Mouse (Mus musculus) hindbrain, postnatal 0 days (tissue): Measurements from ENCODE around the gene Tmem186. TPM values are rescaled to one million over a fixed set of nuclear protein-coding genes. Genes with fewer than 3 reads are reported as not detected.

ENCODE experiments used
- ATAC-seq: fragments of 200-750 bp; cut with Nextera tagmentation; 2 replicates; pipeline ENCODE4 v1.8.0; 2017; ENCODE audit warnings: mild to moderate bottlenecking, moderate TSS enrichment, moderate library complexity
- DNase-seq: peaks from one replicate; pipeline ENCODE4 v3.0.0-alpha.2; 2015; ENCODE audit warnings: low spot score
- H3K27ac ChIP-seq: fragments of 300-500 bp; sonication (generic); 2 replicates; pipeline ENCODE4 v1.5.1; 2014; ENCODE audit warnings: mild to moderate bottlenecking
- H3K27me3 ChIP-seq: fragments of 300-500 bp; sonication (generic); 2 replicates; pipeline ENCODE4 v1.6.1; 2014; ENCODE audit warnings: low read length, mixed read lengths; ENCODE audit not compliant: insufficient read depth
- H3K36me3 ChIP-seq: fragments of 300-500 bp; sonication (generic); 2 replicates; pipeline ENCODE4 v1.6.1; 2014; ENCODE audit warnings: low read length, mixed read lengths; ENCODE audit not compliant: insufficient read depth
- H3K4me1 ChIP-seq: fragments of 300-500 bp; sonication (generic); 2 replicates; pipeline ENCODE4 v1.6.1; 2014; ENCODE audit warnings: antibody characterized with exemption, low read length, mixed read lengths; ENCODE audit not compliant: insufficient read depth
- H3K4me2 ChIP-seq: fragments of 300-500 bp; sonication (generic); 2 replicates; pipeline ENCODE4 v1.6.1; 2014; ENCODE audit warnings: low read depth, mild to moderate bottlenecking, low read length, moderate library complexity, mixed read lengths
- H3K4me3 ChIP-seq: fragments of 300-500 bp; sonication (generic); 2 replicates; pipeline ENCODE4 v1.5.1; 2014; ENCODE audit warnings: low read length
- H3K9ac ChIP-seq: fragments of 300-500 bp; sonication (generic); replicated peaks from 2 replicates; pipeline ENCODE4 v1.6.1; 2014; ENCODE audit warnings: mild to moderate bottlenecking, low read length, moderate library complexity, mixed read lengths
- H3K9me3 ChIP-seq: fragments of 300-500 bp; sonication (generic); 2 replicates; pipeline ENCODE4 v1.6.1; 2016; ENCODE audit warnings: low read length, mixed read lengths
- CTCF ChIP-seq: IDR thresholded peaks from 2 replicates; pipeline ENCODE4 v1.5.1; 2016; ENCODE audit warnings: antibody characterized with exemption, control low read depth, low read depth
- WGBS: fragments of 180-500 bp; shearing (Covaris S2); extraction: QIAGEN DNeasy Blood & Tissue Kit; methylation state at CpG from one replicate; pipeline ENCODE4 v1.1.7; 2014; 5-methylcytosine and 5-hydroxymethylcytosine counted together
- polyA plus RNA-seq: library from polyadenylated mRNA; unstranded; fragments of >200 nt; fragmentation: Nextera tagmentation; extraction: Ambion mirVana; gene quantifications from 2 replicates; pipeline ENCODE4 v1.2.1, GENCODE M21; 2015
- total RNA-seq: library from RNA; depleted of rRNA; stranded (reverse); fragments of >200 nt; gene quantifications from 2 replicates; pipeline ENCODE4 v1.2.3, GENCODE M21; 2014

The Tmem186 gene
- total and polyA plus RNA-seq, 2 experiments from 2014 or later, result 15.7 to 19.1 TPM

DNA sequence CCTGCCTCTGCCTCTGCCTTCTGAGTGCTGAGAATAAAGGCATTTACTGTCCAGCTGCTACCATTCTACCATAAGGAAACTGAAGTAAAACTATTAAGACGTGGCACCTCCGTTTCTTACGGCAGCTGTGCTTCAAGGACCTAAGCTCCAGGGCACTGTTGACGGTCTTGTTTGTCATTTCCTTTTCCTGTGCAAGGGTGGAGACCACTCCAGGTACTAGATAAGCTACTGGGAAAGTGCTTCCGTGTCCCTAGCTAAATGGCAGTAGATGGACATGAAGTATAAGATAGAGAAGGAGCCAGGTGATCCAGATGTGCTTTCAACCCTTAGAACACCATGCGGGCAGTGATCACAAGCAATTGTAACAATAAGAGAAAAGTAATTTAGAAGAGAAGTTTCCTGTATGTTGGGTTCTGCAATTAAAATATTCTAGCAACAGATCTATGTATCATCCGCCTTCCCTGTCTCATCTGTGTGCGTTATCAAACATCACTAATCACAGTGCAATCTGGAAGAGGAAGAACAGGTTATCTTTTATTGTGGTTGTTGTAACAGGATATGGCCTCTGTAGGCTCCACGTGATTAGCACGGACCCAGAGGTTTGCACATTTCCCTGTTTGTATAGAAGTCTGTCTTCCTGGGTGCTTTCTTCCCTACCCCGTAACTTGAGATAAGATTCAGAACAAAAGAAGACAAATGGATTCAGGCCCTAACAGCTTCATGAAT, 2.1 kb upstream of the Tmem186 start:
- WGBS, result 91% methylated on average over 11 of the region's 11 CpGs
- Histone ChIP-seq H3K27ac (no peak overlapping the region), H3K27me3 (no peaks in the 10 kb centered on the region), H3K9me3 (no peaks in the 10 kb centered on the region), H3K36me3 (peaks cover 24% of the 10 kb centered on the region), H3K4me2 (no peak overlapping the region), H3K4me1 (peaks cover 15% of the 10 kb centered on the region), H3K4me3 (no peak overlapping the region), H3K9ac (no peak overlapping the region)
- ATAC-seq (no peak), DNase-seq (no peak)
- TF ChIP-seq CTCF, result no peak

DNA sequence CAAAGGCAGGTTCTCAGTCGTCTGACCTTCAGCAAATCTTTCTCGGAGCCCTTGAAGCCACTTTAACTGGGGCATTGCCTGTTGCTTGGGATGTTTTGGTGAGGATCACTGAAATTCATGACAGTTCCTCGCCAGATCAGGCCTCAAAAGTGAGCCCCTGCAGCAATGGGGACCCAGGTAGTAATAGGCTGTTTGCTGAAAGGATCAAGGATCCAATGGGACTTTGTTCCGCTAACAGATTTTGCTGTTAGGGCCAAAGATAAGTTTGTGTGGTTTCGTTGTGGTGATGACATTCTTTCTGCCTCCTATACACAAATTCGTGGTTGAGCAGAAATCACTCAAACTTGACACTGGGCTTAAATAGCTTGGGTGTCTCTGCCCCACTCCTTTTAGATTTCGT, 619 bp upstream of the Tmem186 start:
- H3K4me1 ChIP-seq, result peaks cover 15% of the 10 kb centered on the region
- peak overlapping the region; percentile 92 for H3K4me2 ChIP-seq
- no peak for DNase-seq
- no peaks in the 10 kb centered on the region for H3K27me3 ChIP-seq
- peak overlapping the region; percentile 73 for H3K4me3 ChIP-seq
- no peaks in the 10 kb centered on the region for H3K9me3 ChIP-seq
- no peak for TF ChIP-seq CTCF
- H3K9ac ChIP-seq, result peak overlapping the region; percentile 59
- no peak for ATAC-seq
- H3K36me3 ChIP-seq, result peaks cover 11% of the 10 kb centered on the region
- H3K27ac ChIP-seq, result peak overlapping the region; percentile 88
- WGBS, result 49% methylated on average over 7 of the region's 7 CpGs

DNA sequence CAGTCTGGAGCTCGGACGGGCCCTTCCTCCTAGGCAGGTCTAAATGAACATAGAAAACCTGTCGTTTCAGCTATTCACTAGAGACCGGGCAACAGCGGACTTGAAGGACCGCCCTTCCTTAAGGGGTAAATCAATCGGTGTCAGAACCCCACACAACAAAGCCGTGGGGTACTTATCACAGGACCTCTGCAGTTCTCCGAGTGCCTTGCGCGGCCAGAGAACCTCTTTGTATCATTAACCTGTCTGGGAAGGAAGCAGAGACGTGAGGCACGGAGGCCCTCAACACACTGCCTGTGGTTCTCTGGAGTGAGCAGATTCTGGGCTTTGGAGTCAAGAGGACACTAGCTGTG, 670 bp downstream of the Tmem186 start:
- peaks cover 15% of the 10 kb centered on the region for H3K4me1 ChIP-seq
- peak overlapping the region; percentile 88 for H3K27ac ChIP-seq
- TF ChIP-seq CTCF, result no peak
- H3K36me3 ChIP-seq, result peaks cover 5% of the 10 kb centered on the region; the same call in 1 of the 2 replicates
- H3K4me3 ChIP-seq, result peak overlapping the region; percentile 73
- 2% methylated on average over 13 of the region's 13 CpGs for WGBS
- H3K27me3 ChIP-seq, result no peaks in the 10 kb centered on the region
- ATAC-seq (no peak), DNase-seq (no peak)
- no peaks in the 10 kb centered on the region for H3K9me3 ChIP-seq
- peak overlapping the region; percentile 92 for H3K4me2 ChIP-seq
- H3K9ac ChIP-seq, result peak overlapping the region; percentile 59

DNA sequence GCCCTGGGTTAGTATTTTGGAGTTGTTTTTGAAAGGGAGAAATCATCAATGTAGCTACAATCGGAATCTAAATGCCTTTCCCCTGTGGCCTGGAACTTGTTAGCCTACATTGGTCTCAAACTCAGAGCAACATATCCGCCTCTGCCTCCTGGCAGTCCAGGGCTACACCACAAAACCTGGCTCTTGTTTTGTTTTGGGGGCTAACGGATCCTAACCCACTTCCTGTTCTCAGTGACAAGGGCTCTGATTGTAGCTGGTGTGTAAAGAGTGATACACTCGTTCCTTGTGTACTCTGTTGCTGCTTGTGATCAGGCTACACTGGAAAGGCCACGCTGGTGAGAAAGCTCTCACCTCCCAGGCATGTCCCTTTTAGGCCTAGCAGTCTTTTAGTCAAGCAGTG, 6.1 kb downstream of the Tmem186 start:
- Histone ChIP-seq H3K36me3 (peaks cover 5% of the 10 kb centered on the region; the same call in 1 of the 2 replicates), H3K9me3 (no peaks in the 10 kb centered on the region), H3K27me3 (no peaks in the 10 kb centered on the region), H3K4me3 (no peak overlapping the region), H3K9ac (no peak overlapping the region), H3K4me1 (peaks cover 6% of the 10 kb centered on the region), H3K27ac (no peak overlapping the region), H3K4me2 (no peak overlapping the region)
- ATAC-seq (no peak), DNase-seq (no peak)
- no peak for TF ChIP-seq CTCF
- whole genome bisulfite sequencing, result 90% methylated on average over 5 of the region's 5 CpGs

DNA sequence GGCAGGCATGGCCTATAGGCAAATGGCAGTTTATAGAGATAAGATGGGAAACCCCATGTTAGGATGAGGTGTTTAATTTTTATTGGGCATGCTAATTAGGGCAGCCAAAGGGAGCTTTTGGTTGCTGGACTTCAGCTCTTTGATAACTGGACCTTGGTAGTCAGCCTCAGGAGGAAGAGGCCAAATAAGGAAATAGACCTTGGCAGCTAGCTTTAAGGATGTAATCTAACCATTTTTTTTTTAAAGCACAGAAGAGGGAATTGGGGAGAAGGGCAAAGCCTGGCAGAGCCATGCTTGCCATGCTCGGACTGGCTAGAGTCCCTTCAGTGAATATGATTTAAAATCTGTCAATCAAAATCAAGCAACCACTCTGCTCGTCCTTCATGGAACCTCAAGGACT, 7.1 kb downstream of the Tmem186 start:
- Histone ChIP-seq H3K4me1 (no peaks in the 10 kb centered on the region), H3K27ac (no peak overlapping the region), H3K4me2 (no peak overlapping the region), H3K36me3 (no peaks in the 10 kb centered on the region; the same call in 1 of the 2 replicates), H3K27me3 (no peaks in the 10 kb centered on the region), H3K9ac (no peak overlapping the region), H3K4me3 (no peak overlapping the region), H3K9me3 (no peaks in the 10 kb centered on the region)
- TF ChIP-seq CTCF, result no peak
- ATAC-seq, result no peak
- 74% methylated on average over 2 of the region's 2 CpGs for WGBS
- no peak for DNase-seq

DNA sequence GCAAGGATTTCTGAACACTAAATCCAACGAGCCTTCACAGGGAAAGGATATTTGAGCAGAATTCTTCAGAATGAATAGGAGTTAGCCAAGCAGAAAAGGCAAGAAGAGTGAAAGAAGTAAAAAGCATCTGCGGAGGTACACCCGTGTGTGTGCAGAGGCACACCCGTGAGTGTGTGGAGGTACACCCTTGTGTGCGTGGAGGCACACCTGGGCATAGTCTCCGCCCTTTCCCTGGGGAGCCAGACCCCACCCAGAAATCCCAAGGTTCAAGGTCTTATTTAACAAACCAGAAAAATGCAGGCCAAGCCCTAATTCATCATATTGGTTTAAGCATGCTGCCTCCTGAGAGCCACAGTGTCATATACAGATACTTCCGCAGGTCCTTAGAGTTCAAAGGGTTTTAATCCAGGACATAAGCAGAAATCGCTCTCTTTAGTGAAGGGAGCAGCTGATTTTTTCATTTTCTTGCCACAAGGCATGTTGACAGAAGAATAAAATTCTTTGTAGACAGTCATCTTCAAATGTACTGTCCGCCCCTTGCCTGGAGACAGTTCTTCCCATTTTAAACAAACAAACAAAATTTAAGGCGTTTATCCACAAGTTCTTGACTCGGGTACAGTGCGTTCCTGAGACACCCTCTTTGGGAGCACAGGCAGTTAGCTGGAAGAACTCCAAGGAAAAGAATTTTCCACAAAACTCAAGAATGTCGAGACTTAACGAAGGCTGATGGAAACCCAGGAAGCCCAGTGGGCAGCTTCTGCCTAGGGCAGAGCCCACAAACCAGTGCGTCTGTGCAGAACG, 17.0 kb downstream of the Tmem186 start:
- no peak overlapping the region for H3K4me2 ChIP-seq
- H3K9me3 ChIP-seq, result no peaks in the 10 kb centered on the region
- no peak overlapping the region for H3K9ac ChIP-seq
- TF ChIP-seq CTCF, result no peak
- no peak overlapping the region for H3K4me3 ChIP-seq
- H3K36me3 ChIP-seq, result peaks cover 15% of the 10 kb centered on the region
- no peaks in the 10 kb centered on the region for H3K27me3 ChIP-seq
- whole genome bisulfite sequencing, result 76% methylated on average over 16 of the region's 16 CpGs
- DNase-seq (no peak), ATAC-seq (no peak)
- H3K4me1 ChIP-seq, result no peaks in the 10 kb centered on the region
- no peak overlapping the region for H3K27ac ChIP-seq
